Mouse (Mus musculus) G1E (cell line): Measurements from ENCODE around the gene Ndufc2.

Experiments
- CTCF ChIP-seq: IDR thresholded peaks from 2 replicates; pipeline ENCODE4 v1.5.1; 2012; ENCODE audit warnings: low read depth, low read length, inconsistent platforms, mixed read lengths
- GATA1 ChIP-seq: IDR thresholded peaks from 2 replicates; pipeline ENCODE4 v1.6.1; 2012; ENCODE audit warnings: borderline replicate concordance, low read length, inconsistent platforms, mixed read lengths
- GATA2 ChIP-seq: IDR thresholded peaks from 2 replicates; pipeline ENCODE4 v1.6.1; 2012; ENCODE audit warnings: low read depth, low read length, inconsistent platforms, borderline replicate concordance
- POLR2AphosphoS5 ChIP-seq: IDR thresholded peaks from 2 replicates; pipeline ENCODE4 v1.6.1; 2012; ENCODE audit warnings: low read depth, low read length, inconsistent platforms; ENCODE audit not compliant: insufficient replicate concordance
- TAL1 ChIP-seq: conservative IDR thresholded peaks from 2 replicates; pipeline ENCODE4 v1.6.1; 2012; ENCODE audit warnings: low read depth, low read length, inconsistent platforms, mixed read lengths

DNA sequence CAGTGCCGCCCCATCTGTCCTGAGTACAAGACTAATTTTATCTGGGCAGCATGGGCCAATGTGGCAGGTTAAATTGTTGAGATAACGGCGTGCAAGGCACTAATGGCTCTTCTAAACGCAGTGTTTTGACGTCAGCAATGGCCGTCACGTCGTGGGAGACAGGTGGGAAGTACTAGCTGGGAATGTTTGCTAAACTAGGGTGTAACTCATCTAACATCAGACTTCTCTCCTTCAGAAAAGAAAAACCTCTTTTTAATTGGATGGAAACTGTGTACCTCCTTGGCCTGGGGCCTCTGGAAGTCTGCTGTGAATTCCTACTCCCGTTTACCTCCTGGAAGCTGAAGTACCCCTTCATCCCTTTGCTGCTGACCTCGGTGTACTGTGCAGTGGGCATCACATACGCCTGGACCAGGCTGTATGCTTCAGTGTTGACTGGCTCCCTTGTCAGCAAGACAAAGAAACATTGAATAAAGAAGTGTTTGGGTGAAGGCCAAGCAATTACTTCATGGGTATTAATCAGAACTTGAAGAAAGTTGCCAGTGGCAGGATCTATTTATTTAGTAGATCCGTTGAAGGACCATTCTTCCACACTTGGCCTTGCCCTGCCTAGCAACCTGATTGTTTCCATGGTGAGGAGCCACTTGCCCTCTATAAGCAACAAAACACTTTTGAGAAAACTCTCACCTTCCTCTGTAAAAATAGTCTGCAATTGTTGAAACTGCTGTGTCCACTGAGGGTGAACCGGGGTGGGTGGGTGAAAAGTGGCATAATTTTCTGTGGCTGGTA lies 8.3 kb upstream of the Ndufc2 start:
- TF ChIP-seq CTCF (no peak), TAL1 (no peak), GATA1 (no peak), POLR2AphosphoS5 (no peak), GATA2 (no peak)
